Mouse (Mus musculus) embryonic facial prominence, embryonic 15.5 days (tissue): ENCODE data around the gene Olfr1179. TPM values are rescaled to one million over a fixed set of nuclear protein-coding genes. Genes with fewer than 3 reads are reported as not detected.
"Not testable (repeated sequence)": the region's sequence is repeated elsewhere in the genome, so short reads cannot be mapped to it uniquely, and the experiment has no call there.

Source experiments
- ATAC-seq: fragments of 200-750 bp; cut with Nextera tagmentation; 2 replicates; pipeline ENCODE4 v1.8.0; 2017; ENCODE audit warnings: low read depth, moderate TSS enrichment; ENCODE audit not compliant: insufficient number of reproducible peaks, low FRiP score, low TSS enrichment
- H3K27ac ChIP-seq: fragments of 300-500 bp; sonication (generic); replicated peaks from 2 replicates; pipeline ENCODE4 v1.5.1; 2015; ENCODE audit warnings: mild to moderate bottlenecking, inconsistent platforms
- H3K27me3 ChIP-seq: fragments of 300-500 bp; sonication (generic); 2 replicates; pipeline ENCODE4 v1.6.1; 2015; ENCODE audit warnings: inconsistent platforms
- H3K36me3 ChIP-seq: fragments of 300-500 bp; sonication (generic); 2 replicates; pipeline ENCODE4 v1.6.1; 2015; ENCODE audit warnings: mild to moderate bottlenecking, inconsistent platforms
- H3K4me1 ChIP-seq: fragments of 300-500 bp; sonication (generic); 2 replicates; pipeline ENCODE4 v1.6.1; 2015; ENCODE audit warnings: inconsistent platforms
- H3K4me2 ChIP-seq: fragments of 300-500 bp; sonication (generic); replicated peaks from 2 replicates; pipeline ENCODE4 v1.6.1; 2015; ENCODE audit warnings: mild to moderate bottlenecking, inconsistent platforms
- H3K4me3 ChIP-seq: fragments of 300-500 bp; sonication (generic); replicated peaks from 2 replicates; pipeline ENCODE4 v1.5.1; 2015; ENCODE audit warnings: mild to moderate bottlenecking, inconsistent platforms
- H3K9ac ChIP-seq: fragments of 300-500 bp; sonication (generic); 2 replicates; pipeline ENCODE4 v1.6.1; 2015; ENCODE audit warnings: inconsistent platforms
- H3K9me3 ChIP-seq: fragments of 300-500 bp; sonication (generic); replicated peaks from 2 replicates; pipeline ENCODE4 v1.6.1; 2016; ENCODE audit warnings: inconsistent platforms
- WGBS: fragments of 180-500 bp; shearing (Covaris S2); methylation state at CpG from one replicate; pipeline ENCODE4 v1.1.7; 2015; 5-methylcytosine and 5-hydroxymethylcytosine counted together
- polyA plus RNA-seq: library from polyadenylated mRNA; unstranded; fragments of >200 nt; fragmentation: Nextera tagmentation; extraction: Ambion mirVana; gene quantifications from 2 replicates; pipeline ENCODE4 v1.2.1, GENCODE M21; 2015

The Olfr1179 gene
- polyA plus RNA-seq, result not detected in 2 replicates

- H3K4me2 ChIP-seq, result no peak within 1 kb of the TSS
- no peaks in the 10 kb centered on the region for H3K4me1 ChIP-seq
- H3K9me3 ChIP-seq, result no peaks in the 10 kb centered on the region
- WGBS, result 72% methylated on average over 3 of the region's 3 CpGs
- no peak for ATAC-seq
- no peak within 1 kb of the TSS for H3K27ac ChIP-seq
- H3K9ac ChIP-seq, result no peak within 1 kb of the TSS
- H3K27me3 ChIP-seq, result no peaks in the 10 kb centered on the region
- H3K36me3 ChIP-seq, result no peaks in the 10 kb centered on the region
- H3K4me3 ChIP-seq, result no peak within 1 kb of the TSS
These were observed at the start of gene Olfr1179 for GRCm38 (mm10) chr2:88406353-88406752. Gene Olfr1179, minus strand, starts transcription at chr2:88406453.

DNA sequence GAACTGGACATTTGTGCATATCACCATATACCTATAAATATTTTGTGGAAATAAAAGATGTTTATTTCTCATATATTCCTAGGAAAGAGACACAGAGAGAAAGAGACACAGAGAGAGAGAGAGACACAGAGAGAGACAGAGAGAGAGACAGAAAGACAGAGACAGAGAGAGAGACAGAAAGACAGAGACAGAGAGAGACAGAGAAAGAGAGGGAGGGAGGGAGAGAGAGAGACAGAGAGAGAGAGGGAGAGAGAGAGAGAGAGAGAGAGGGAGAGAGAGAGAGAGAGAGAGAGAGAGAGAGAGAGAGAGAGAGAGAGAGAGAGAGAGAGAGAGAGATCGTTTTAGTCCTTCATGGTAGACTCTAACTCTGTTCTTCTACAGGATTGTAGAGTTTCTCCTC lies 48.3 kb upstream of the Olfr1179 start, which contains the start of gene Olfr1183:
TSS of gene Olfr1183 (plus strand) at position 301 of the 400 bp plus-strand sequence.
- H3K9ac ChIP-seq, H3K36me3 ChIP-seq, H3K27ac ChIP-seq, H3K9me3 ChIP-seq, ATAC-seq, H3K4me2 ChIP-seq, H3K4me1 ChIP-seq, H3K27me3 ChIP-seq, H3K4me3 ChIP-seq: not testable (repeated sequence)
- 83% methylated on average over 1 of the region's 1 CpGs for WGBS

- H3K9me3 ChIP-seq, result no peaks in the 10 kb centered on the region
- no peak within 1 kb of the TSS for H3K9ac ChIP-seq
- no peak within 1 kb of the TSS for H3K27ac ChIP-seq
- no peak within 1 kb of the TSS for H3K4me3 ChIP-seq
- H3K36me3 ChIP-seq, result no peaks in the 10 kb centered on the region
- ATAC-seq, result no peak
- H3K4me1 ChIP-seq, result no peaks in the 10 kb centered on the region
- WGBS, result 89% methylated on average over 1 of the region's 1 CpGs
- no peak within 1 kb of the TSS for H3K4me2 ChIP-seq
- no peaks in the 10 kb centered on the region for H3K27me3 ChIP-seq
These were observed 42.8 kb upstream of the Olfr1179 start, which contains the start of gene Gm13757 for GRCm38 (mm10) chr2:88449031-88449430. Gene Gm13757, minus strand, starts transcription at chr2:88449131.

DNA sequence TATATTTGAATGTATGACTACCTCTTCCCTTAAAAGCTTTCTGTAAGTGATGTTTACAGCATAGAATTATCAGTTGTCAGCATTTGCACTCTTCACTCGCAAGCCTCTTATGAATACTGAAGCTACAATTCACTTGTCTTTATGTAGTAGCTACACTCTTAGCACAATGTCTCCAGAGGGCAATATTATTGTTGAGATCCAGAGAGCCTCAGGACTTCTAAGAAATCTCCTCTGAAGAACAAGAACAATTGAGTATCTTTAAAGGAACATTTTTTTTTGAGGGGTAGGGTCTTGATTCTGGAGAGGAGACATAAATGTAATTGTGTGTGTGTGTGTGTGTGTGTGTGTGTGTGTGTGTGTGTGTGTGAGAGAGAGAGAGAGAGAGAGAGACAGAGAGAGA lies 19.8 kb upstream of the Olfr1179 start, which contains the start of gene Olfr1181:
TSS of gene Olfr1181 (minus strand) at position 101 of the 400 bp plus-strand sequence.
- no peak within 1 kb of the TSS for H3K4me2 ChIP-seq
- H3K27ac ChIP-seq, result no peak within 1 kb of the TSS
- no peaks in the 10 kb centered on the region for H3K9me3 ChIP-seq
- no peak for ATAC-seq
- 77% methylated on average over 1 of the region's 1 CpGs for WGBS
- no peaks in the 10 kb centered on the region for H3K4me1 ChIP-seq
- no peaks in the 10 kb centered on the region for H3K27me3 ChIP-seq
- no peak within 1 kb of the TSS for H3K9ac ChIP-seq
- H3K4me3 ChIP-seq, result no peak within 1 kb of the TSS
- H3K36me3 ChIP-seq, result no peaks in the 10 kb centered on the region

GRCm38 (mm10) chr2:88419051-88419450 lies 12.8 kb upstream of the Olfr1179 start, which contains the start of gene Olfr1180:
Gene Olfr1180, minus strand, starts transcription at chr2:88419151.
- H3K4me2 ChIP-seq, result no peak within 1 kb of the TSS
- H3K9ac ChIP-seq, result no peak within 1 kb of the TSS
- H3K36me3 ChIP-seq, result no peaks in the 10 kb centered on the region
- no peak within 1 kb of the TSS for H3K4me3 ChIP-seq
- H3K9me3 ChIP-seq, result no peaks in the 10 kb centered on the region
- no peak within 1 kb of the TSS for H3K27ac ChIP-seq
- no peaks in the 10 kb centered on the region for H3K27me3 ChIP-seq
- WGBS, result 78% methylated on average over 2 of the region's 2 CpGs
- H3K4me1 ChIP-seq, result no peaks in the 10 kb centered on the region
- ATAC-seq, result no peak

GRCm38 (mm10) chr2:88386762-88387161 lies 19.5 kb downstream of the Olfr1179 start, which contains the start of gene Olfr1178:
Gene Olfr1178, plus strand, starts transcription at chr2:88387062.
- ATAC-seq, result no peak
- H3K9me3 ChIP-seq, result no peaks in the 10 kb centered on the region
- no peak within 1 kb of the TSS for H3K27ac ChIP-seq
- no peaks in the 10 kb centered on the region for H3K27me3 ChIP-seq
- H3K4me2 ChIP-seq, result no peak within 1 kb of the TSS
- H3K36me3 ChIP-seq, result no peaks in the 10 kb centered on the region
- no peaks in the 10 kb centered on the region for H3K4me1 ChIP-seq
- H3K4me3 ChIP-seq, result no peak within 1 kb of the TSS
- H3K9ac ChIP-seq, result no peak within 1 kb of the TSS
- WGBS, result 86% methylated on average over 1 of the region's 1 CpGs

DNA sequence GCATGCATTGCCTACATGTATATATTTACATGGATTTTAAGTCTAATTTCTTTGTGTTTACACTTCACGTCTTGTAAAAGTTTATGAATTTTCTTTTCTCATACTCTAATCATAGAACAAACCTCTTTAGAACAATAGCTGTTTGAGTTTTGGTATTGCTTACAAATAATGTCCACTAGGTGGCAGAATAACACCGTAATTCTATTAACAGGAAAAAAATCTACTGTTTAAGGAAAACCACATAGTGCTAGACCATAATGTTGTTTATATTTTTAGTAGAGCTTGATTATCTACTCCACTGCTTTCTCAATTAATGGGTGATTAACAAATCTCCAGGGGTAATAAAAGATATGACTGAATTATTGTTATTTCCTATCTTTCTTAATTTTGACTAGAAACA lies 49.9 kb downstream of the Olfr1179 start:
- Histone ChIP-seq H3K9me3 (no peaks in the 10 kb centered on the region), H3K4me1 (no peaks in the 10 kb centered on the region), H3K4me3 (no peak overlapping the region), H3K9ac (no peak overlapping the region), H3K4me2 (no peak overlapping the region), H3K36me3 (no peaks in the 10 kb centered on the region), H3K27me3 (no peaks in the 10 kb centered on the region), H3K27ac (no peak overlapping the region)
- ATAC-seq, result no peak
- 2% methylated on average over 2 of the region's 2 CpGs for WGBS

Other genes starting within 250 kb of the Olfr1179 start
- not detected in 2 replicates for gene Olfr1168, start 224.6 kb downstream of the Olfr1179 start, polyA plus RNA-seq
- not detected in 2 replicates for gene Olfr1170, start 178.1 kb downstream of the Olfr1179 start, polyA plus RNA-seq
- not detected in 2 replicates for gene Olfr1173, start 126.6 kb downstream of the Olfr1179 start, polyA plus RNA-seq
- gene Olfr1174-ps, start 91.3 kb downstream of the Olfr1179 start, polyA plus RNA-seq, result not detected in 2 replicates
- gene Olfr1175-ps, start 79.2 kb downstream of the Olfr1179 start, polyA plus RNA-seq, result not detected in 2 replicates
- gene Olfr1176, start 69.7 kb downstream of the Olfr1179 start, polyA plus RNA-seq, result 0.40 and 0.41 TPM in 2 replicates
- 0.13 and 0.23 TPM in 2 replicates for gene Olfr1177-ps, start 60.0 kb downstream of the Olfr1179 start, polyA plus RNA-seq
- not detected in 2 replicates for gene Olfr1178, start 19.4 kb downstream of the Olfr1179 start, polyA plus RNA-seq
- not detected in 2 replicates for gene Olfr1180, start 12.7 kb upstream of the Olfr1179 start, polyA plus RNA-seq
- gene Olfr1181, start 19.7 kb upstream of the Olfr1179 start, polyA plus RNA-seq, result not detected in 2 replicates
- not detected in 2 replicates for gene Gm13757, start 42.7 kb upstream of the Olfr1179 start, polyA plus RNA-seq
- gene Olfr1183, start 48.4 kb upstream of the Olfr1179 start, polyA plus RNA-seq, result not detected in 2 replicates
- gene Olfr1184, start 77.1 kb upstream of the Olfr1179 start, polyA plus RNA-seq, result not detected in 2 replicates
- not detected in 2 replicates for gene Olfr1185-ps1, start 86.9 kb upstream of the Olfr1179 start, polyA plus RNA-seq
- gene Olfr1186, start 112.1 kb upstream of the Olfr1179 start, polyA plus RNA-seq, result not detected in 2 replicates
- gene Olfr1188, start 150.5 kb upstream of the Olfr1179 start, polyA plus RNA-seq, result not detected in 2 replicates
- gene Olfr1189, start 180.0 kb upstream of the Olfr1179 start, polyA plus RNA-seq, result not detected in 2 replicates
- gene Olfr1191-ps1, start 234.1 kb upstream of the Olfr1179 start, polyA plus RNA-seq, result not detected in 2 replicates
- 0.04 TPM in 1 of 2 replicates, not detected in the other for gene Olfr1192-ps1, start 242.1 kb upstream of the Olfr1179 start, polyA plus RNA-seq